Mouse (Mus musculus): ENCODE results near the gene Scoc.
"Not testable (repeated sequence)": the region's sequence is repeated elsewhere in the genome, so short reads cannot be mapped to it uniquely, and the experiment has no call there.

Gene Scoc

GRCm38 (mm10) chr8:83458222-83458621 lies at the start of gene Scoc:
TSS of gene Scoc (minus strand) at chr8:83458391.
- DNase-seq (ENCODE audit: low spot score): no peak

DNA sequence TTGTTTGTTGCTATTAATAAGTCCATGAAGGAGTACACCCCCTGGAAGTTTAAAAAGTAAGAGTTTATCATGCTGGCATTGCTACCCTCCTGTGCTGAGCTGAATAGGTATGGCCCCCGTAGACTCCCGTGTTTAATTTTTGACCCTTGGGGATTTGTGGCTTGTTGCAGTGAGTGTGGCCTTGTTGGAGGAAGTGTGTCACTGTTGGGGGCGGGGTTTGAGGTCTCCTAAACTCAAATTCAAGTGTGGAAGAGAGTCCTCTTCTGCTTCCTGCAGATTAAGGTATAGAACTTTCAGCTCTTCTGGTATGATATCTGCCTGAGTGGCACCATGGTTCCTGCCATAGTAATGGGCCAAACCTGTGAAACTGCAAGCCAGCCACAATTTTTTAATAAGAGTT lies 1.4 kb upstream of the Scoc start:
- DNase-seq (ENCODE audit: low spot score): no peak

- DNase-seq (ENCODE audit: low spot score): no peak
Observed at GRCm38 (mm10) chr8:83457121-83457520, 1.1 kb downstream of the Scoc start.

DNA sequence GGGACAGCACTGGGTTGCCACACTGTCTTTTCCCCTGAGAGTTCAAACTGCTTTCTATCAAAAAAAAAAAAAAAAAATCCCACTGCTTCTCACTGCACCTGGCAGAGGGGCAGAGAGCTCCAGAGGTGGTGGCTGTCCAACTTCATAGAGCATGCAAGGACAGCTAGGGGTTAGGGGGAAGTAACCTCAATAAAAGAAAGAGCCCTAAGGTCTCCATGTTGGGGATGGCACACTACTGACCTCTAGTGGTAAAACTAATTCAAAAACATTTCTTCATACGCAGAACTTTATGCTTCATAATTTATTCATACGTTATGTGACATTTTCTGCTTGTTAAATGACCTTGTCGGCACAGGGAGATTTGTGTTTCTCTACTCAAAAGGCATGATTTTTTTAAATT lies 7.1 kb downstream of the Scoc start:
- DNase-seq (ENCODE audit: low spot score): no peak

- DNase-seq (ENCODE audit: low spot score): no peak
Observed at GRCm38 (mm10) chr8:83449960-83450359, 8.2 kb downstream of the Scoc start.

DNA sequence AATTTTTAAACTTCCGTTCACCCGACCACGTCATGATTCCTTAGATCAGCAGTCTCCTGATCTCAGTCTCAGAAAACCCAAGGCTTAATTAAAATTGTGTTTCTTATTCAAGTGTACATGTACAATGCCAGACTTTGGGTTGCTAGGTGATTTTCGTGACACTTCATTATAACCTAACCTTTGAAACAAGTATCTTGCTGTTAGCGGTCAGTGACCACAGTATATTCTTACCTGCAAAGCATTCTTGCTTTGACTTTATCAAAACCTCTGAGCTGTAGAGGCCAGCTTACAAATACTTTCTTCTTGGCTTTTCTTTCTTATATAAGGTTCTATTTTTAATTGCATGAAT lies 15.2 kb downstream of the Scoc start:
- no peak for DNase-seq (ENCODE audit: low spot score)

DNA sequence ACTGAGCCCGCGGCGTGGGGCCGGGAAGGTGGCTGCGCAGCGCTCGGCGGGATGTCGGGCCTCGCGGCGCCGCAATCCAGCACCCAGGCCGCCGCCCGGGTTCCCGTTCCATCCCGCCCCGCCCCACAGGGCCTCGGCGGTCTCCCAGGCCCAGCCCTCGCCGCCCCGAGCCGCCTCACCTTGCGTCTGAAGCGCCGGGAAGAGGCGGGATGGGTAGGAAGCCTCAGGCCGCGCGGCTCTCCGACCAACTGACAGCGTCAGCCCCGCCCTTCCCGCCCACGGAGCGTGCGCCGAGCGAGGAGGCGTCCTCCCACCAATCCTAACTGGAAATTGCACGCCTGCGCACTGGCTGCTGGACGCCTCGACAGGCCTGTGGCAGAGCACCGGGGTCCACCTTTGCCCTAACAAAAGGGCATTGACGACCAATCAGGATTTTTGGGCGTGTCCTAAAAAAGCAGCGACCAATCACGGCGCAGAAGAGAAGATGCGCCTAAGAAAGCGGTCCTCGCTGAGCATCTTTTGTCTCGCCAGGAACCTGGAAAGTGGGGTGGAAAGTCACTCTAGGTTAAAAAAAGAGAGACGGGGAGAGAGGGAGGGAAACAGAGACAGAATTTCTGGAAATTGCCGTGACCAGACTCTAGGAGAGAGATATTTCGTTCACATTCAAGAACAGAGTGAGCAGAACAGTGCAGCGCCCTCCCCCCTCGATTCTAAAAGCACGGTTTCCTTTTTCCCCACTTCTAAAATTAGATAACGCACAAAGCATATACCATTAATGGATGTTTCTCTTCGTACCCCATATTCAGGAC lies 15.7 kb downstream of the Scoc start:
- peak; percentile 94 for DNase-seq (ENCODE audit: low spot score)

- no peak for DNase-seq (ENCODE audit: low spot score)
Observed at GRCm38 (mm10) chr8:83441656-83442242, 16.4 kb downstream of the Scoc start.

DNA sequence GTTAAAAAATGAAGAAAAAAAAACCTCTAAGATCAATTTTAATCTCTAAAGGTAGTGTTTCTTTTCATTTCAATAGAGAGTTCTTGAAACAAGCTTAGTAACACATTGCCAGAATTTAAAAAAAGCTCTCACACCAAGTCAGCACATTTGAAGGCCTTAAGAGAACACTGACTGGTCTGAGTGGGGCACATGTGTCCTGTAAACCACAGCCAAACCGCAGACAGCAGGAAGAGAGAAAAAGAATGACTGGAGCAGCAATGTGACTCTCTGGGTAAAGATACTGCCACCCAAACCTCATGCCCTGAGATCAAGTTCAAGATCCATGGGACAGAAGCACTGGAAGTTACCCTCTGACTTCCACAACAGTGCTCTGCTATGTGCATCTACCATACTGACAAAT lies 21.1 kb downstream of the Scoc start:
- no peak for DNase-seq (ENCODE audit: low spot score)

GRCm38 (mm10) chr8:83429071-83429524 lies 29.1 kb downstream of the Scoc start:
- no peak for DNase-seq (ENCODE audit: low spot score)

DNA sequence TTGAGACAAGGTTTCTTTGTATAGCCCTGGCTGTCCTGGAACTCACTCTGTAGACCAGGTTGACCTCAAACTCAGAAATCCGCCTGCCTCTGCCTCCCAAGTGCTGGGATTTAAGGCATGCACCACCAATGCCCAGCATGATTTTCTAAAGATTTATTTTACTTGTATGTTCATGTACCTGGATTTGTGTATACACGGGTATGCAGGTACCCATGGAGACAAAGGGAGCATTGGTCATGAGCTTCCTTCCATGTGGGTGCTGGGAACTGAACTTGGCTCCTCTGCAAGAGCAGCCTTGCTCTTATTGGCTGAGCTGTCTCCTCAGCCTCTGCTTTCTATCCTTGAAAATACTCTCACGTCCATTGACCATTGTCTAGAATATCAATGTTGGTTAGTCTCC lies 29.6 kb downstream of the Scoc start:
- not testable (repeated sequence) for DNase-seq (ENCODE audit: low spot score)

- DNase-seq (ENCODE audit: low spot score): no peak
Observed at GRCm38 (mm10) chr8:83426949-83427348, 31.2 kb downstream of the Scoc start.

DNA sequence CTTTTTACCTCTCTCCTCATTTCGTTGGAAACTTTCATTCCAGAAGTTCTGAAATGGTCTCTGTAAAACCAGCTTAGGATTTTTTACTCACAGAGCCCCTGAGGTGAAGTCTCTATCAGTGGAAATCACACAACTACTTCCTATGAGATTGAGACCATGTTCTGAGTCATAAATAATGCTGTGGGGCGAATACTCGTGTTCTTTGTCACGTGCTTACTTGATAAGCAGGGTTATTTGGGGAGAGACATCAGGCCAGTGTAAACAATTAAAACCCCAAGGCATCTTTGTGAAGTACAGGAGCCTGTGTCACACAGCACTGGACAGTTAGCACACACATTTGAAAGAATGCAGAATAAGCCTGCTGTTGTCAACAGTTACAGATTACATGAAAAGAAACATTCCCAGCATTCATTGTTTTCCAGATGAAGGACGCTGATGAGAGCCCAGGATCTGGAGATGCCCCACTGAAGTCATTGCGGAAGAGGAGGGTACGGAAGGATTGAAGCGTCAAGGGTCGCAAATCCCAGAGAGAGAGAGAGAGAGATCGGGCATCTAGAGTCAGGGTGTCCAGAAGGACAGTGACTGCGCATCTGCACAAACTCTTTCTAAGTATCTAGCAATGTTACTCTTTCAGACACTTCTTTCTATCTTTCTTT lies 32.0 kb downstream of the Scoc start:
- no peak for DNase-seq (ENCODE audit: low spot score)

DNA sequence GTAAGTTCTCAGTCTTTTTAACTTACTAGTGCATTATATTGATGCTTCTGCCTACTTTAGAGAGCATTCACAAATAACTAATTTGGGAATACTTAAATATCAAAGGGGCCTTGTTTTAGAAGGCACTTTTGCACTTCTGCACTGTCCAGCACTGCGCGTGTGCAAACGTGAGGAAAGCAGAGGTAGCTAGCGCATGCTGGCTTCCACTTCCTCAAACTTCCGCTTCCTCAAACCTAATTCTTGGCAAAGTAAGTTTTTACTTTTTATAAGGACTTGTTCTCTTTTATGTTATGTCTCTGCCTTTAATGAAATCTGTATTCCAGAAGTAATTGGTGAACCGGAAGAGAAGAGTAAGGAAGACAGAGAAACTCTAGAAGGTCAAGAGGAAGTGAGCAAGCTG lies 33.0 kb downstream of the Scoc start:
- no peak for DNase-seq (ENCODE audit: low spot score)

DNA sequence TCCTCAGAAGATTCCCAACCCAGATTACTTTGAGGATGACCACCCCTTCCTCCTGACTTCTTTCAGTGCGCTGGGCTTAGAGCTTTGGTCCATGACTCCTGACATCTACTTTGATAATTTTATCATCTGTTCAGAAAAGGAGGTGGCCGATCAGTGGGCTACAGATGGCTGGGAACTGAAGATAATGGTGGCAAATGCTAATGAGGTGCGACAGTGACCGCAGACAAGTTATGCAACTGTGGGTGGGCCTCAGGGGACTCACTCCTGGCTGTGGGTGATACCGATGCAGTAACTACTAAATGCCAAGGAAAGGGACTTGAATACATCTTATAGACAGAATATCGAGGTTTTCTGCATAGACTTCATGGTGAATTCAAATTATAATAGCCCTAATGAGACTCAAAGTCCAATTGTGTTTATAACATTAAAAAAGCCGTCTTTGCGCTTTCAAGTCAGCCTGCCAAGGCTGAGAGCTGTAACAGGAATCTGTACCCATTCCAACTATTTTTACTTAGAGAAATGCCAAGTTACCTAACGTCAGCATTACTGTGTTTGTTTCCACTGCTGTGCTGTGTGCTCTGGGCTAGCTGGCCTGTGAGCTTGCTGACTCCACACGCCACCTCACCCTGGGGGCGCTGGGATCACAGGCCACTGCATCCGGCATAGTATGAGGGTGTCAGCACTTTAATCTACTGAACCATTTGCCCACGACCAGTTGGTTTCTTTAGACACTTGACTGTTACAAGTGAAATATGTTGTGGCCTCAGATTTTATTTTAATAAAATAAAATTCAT lies 35.0 kb downstream of the Scoc start:
- no peak for DNase-seq (ENCODE audit: low spot score)

DNA sequence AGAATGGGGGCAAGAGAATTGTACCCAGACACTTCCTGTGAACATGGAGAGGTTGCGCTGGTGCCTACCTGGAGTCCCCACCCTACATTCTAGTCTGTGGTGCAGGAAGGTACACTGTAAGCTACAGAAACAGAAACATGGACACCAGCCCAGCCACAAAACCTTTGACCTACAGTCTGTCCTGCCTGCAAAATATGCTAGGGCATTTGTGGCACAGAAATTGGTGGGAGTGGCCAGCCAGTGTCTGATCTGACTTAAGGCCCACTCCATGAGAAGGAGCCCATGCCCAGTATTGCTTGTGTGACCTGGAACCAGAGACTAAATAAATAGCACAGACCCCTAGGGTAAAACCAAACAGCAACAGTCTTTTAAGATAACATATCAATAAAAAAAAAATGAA lies 36.8 kb downstream of the Scoc start:
- DNase-seq (ENCODE audit: low spot score): no peak

DNA sequence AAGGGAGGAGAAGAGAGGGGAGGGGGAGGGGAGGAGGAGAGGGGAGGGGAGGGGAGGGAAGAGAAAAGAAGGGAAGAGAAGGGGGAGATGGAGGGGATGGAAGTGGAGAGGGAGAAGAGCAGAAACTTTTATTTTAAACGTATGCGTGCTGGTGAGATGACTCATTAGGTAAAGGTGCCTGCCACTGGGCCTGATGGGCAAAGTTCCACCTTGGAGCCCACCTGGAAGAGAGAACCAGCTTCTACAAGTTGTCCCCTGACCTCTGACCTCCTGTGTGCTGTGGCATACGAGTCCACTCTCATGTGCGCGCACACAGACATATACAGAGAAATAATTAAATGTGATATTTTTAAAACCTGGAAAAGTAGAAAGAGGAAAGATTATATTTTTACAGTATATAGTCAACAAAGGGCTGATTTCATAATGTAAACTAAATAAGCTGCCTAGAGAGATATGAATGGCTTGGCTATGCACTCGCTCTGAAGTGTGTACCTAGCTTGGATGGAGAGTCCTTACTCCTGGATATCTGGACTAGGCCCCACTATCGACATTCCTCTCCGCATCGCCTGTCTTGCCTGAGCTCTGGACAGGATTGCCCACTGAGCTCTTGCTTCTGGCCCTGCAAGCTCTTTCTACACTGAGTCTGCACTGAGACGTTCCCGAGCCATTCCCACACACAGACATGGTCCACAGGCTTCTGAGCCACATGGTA lies 39.2 kb downstream of the Scoc start:
- no peak for DNase-seq (ENCODE audit: low spot score)

DNA sequence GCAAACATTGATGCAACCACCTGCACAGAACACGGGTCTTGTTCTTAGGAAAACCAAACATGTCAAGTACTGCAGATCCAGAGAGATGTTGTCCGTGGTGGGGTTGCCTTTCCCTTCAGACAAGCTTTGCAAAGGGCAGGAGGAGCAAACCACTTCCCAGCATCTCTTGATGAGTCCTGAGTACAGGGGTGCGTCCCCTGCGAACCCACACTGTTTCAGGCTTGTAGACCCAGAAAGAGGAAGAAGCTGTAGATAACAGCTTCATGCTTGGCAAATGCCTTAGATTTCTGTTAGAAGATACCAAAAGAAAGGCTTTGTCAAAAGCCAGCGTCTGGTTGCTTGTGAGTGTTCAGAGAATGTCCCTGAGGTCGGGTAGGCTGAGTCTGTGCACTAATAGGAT lies 40.2 kb downstream of the Scoc start:
- DNase-seq (ENCODE audit: low spot score): no peak

- no peak for DNase-seq (ENCODE audit: low spot score)
Observed at GRCm38 (mm10) chr8:83416878-83417277, 41.3 kb downstream of the Scoc start.

DNA sequence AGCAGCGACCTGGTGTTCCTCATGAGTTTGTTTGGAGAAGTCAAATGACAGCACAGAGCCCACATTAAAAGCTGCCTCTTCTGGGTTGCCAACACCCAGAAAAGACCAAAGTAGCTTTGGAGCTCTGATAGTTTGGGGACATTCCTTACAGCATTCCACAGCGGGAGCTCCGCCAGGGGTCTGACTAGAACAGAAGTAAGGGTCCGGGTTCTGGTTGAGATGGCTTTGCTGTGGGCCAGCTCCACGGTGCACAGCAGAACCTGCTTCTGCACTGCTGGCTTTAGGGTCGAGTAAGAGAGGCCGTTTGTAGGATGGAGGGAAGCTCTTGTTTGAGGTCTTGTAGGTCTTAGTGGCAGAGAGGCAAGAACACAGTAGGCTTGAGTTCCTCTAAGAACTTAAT lies 49.7 kb downstream of the Scoc start:
- no peak for DNase-seq (ENCODE audit: low spot score)

- no peak for DNase-seq (ENCODE audit: low spot score)
Observed at GRCm38 (mm10) chr8:83406836-83407235, 51.4 kb downstream of the Scoc start.

DNA sequence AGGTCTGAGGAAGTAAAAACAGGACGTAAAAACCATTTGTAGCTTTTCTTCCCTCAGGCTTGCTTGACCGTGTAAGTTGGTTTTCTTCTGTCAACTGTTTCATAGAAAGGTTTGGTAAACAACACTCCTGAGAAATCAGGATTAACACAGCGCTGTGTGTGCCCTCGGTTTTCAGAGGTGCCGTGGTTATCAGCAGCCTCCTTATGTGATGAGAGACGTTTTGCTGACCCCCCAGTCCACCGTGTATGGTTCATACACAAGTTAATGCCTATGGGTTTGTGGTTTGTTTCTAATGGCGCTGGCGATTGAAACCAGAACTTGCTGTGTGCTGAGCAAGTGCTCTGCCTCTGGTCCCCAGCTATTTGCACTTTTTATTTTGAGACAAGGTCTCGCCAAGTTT lies 52.6 kb downstream of the Scoc start:
- no peak for DNase-seq (ENCODE audit: low spot score)
